Mouse (Mus musculus): ENCODE results near the gene Mdc1.
A peak's percentile ranks its signal among the peaks of the same experiment; 100 is the strongest.
"Not testable (repeated sequence)": the region's sequence is repeated elsewhere in the genome, so short reads cannot be mapped to it uniquely, and the experiment has no call there.

Gene Mdc1

GRCm38 (mm10) chr17:35822964-35823937, 18.1 kb upstream of the Mdc1 start, which contains the start of gene Flot1:
Flot1 (plus strand) TSS chr17:35823230.
- peak; percentile 81 to 84 for DNase-seq (ENCODE audit: low spot score in 2 of 2)

GRCm38 (mm10) chr17:35824402-35824801, 16.9 kb upstream of the Mdc1 start:
- DNase-seq (ENCODE audit: low spot score in 2 of 2), result peak in 1 of 2 experiments; percentile 14

GRCm38 (mm10) chr17:35825109-35825850, 16.0 kb upstream of the Mdc1 start:
- DNase-seq (ENCODE audit: low spot score in 2 of 2), result no peak

GRCm38 (mm10) chr17:35829737-35830136, 11.6 kb upstream of the Mdc1 start:
- peak; percentile 83 to 90 for DNase-seq (ENCODE audit: low spot score in 2 of 2)

GRCm38 (mm10) chr17:35832400-35833238, 8.7 kb upstream of the Mdc1 start:
- no peak for DNase-seq (ENCODE audit: low spot score in 2 of 2)

- DNase-seq (ENCODE audit: low spot score in 2 of 2), result no peak
Measured at GRCm38 (mm10) chr17:35833239-35833751, 8.0 kb upstream of the Mdc1 start.

GRCm38 (mm10) chr17:35833894-35834293, 7.4 kb upstream of the Mdc1 start:
- no peak for DNase-seq (ENCODE audit: low spot score in 2 of 2)

- DNase-seq (ENCODE audit: low spot score in 2 of 2), result no peak
Measured at GRCm38 (mm10) chr17:35834696-35835422, 6.5 kb upstream of the Mdc1 start.

- no peak for DNase-seq (ENCODE audit: low spot score in 2 of 2)
Measured at GRCm38 (mm10) chr17:35835424-35836140, 5.7 kb upstream of the Mdc1 start.

- DNase-seq (ENCODE audit: low spot score in 2 of 2), result peak; percentile 71 to 79
Measured at GRCm38 (mm10) chr17:35836178-35836965, 4.9 kb upstream of the Mdc1 start.

GRCm38 (mm10) chr17:35836991-35837422, 4.3 kb upstream of the Mdc1 start:
- DNase-seq (ENCODE audit: low spot score in 2 of 2), result peak; percentile 56 to 66

- peak; percentile 33 to 41 for DNase-seq (ENCODE audit: low spot score in 2 of 2)
Measured at GRCm38 (mm10) chr17:35837487-35837886, 3.8 kb upstream of the Mdc1 start.

- peak; percentile 88 to 90 for DNase-seq (ENCODE audit: low spot score in 2 of 2)
Measured at GRCm38 (mm10) chr17:35838122-35838544, 3.2 kb upstream of the Mdc1 start, which contains the start of gene Tubb5. Tubb5 (minus strand) TSS chr17:35838306.

GRCm38 (mm10) chr17:35838570-35838969, 2.7 kb upstream of the Mdc1 start:
- DNase-seq (ENCODE audit: low spot score in 2 of 2), result no peak

- DNase-seq (ENCODE audit: low spot score in 2 of 2), result not testable (repeated sequence)
Measured at GRCm38 (mm10) chr17:35839002-35839401, 2.3 kb upstream of the Mdc1 start.

GRCm38 (mm10) chr17:35840561-35840960, 754 bp upstream of the Mdc1 start:
- DNase-seq (ENCODE audit: low spot score in 2 of 2), result no peak

GRCm38 (mm10) chr17:35842006-35842405, 691 bp downstream of the Mdc1 start:
- DNase-seq (ENCODE audit: low spot score in 2 of 2), result no peak

- DNase-seq (ENCODE audit: low spot score in 2 of 2), result no peak
Measured at GRCm38 (mm10) chr17:35843514-35843913, 2.2 kb downstream of the Mdc1 start.

GRCm38 (mm10) chr17:35848112-35848511, 6.8 kb downstream of the Mdc1 start:
- DNase-seq (ENCODE audit: low spot score in 2 of 2), result no peak

Data from natural killer cell, adult 2 months (primary cell).